Mouse (Mus musculus) midbrain, embryonic 14.5 days (tissue): ENCODE measurements around the gene Aqp12. TPM values are rescaled to one million over a fixed set of nuclear protein-coding genes. Genes with fewer than 3 reads are reported as not detected.

Experiments used
- ATAC-seq: fragments of 200-750 bp; cut with Nextera tagmentation; 2 replicates; pipeline ENCODE4 v1.8.0; 2017; ENCODE audit warnings: moderate number of reproducible peaks, moderate library complexity; ENCODE audit not compliant: low FRiP score, low TSS enrichment
- DNase-seq: peaks from one replicate; pipeline ENCODE4 v3.0.0-alpha.2; 2015
- H3K27ac ChIP-seq: fragments of 300-500 bp; sonication (generic); replicated peaks from 2 replicates; pipeline ENCODE4 v1.5.1; 2014; ENCODE audit warnings: mild to moderate bottlenecking, low read depth, low read length, moderate library complexity
- H3K27me3 ChIP-seq: fragments of 300-500 bp; sonication (generic); 2 replicates; pipeline ENCODE4 v1.6.1; 2014; ENCODE audit warnings: low read length, control low read depth, mixed read lengths; ENCODE audit not compliant: control insufficient read depth, insufficient read depth
- H3K36me3 ChIP-seq: fragments of 300-500 bp; sonication (generic); 2 replicates; pipeline ENCODE4 v1.6.1; 2014; ENCODE audit warnings: low read length, control low read depth; ENCODE audit not compliant: control insufficient read depth, insufficient read depth
- H3K4me1 ChIP-seq: fragments of 300-500 bp; sonication (generic); 2 replicates; pipeline ENCODE4 v1.6.1; 2014; ENCODE audit warnings: mild to moderate bottlenecking, antibody characterized with exemption, low read length, control low read depth; ENCODE audit not compliant: control insufficient read depth, insufficient read depth
- H3K4me2 ChIP-seq: fragments of 300-500 bp; sonication (generic); 2 replicates; pipeline ENCODE4 v1.6.1; 2014; ENCODE audit warnings: mild to moderate bottlenecking, low read length, moderate library complexity
- H3K4me3 ChIP-seq: fragments of 300-500 bp; sonication (generic); replicated peaks from 2 replicates; pipeline ENCODE4 v1.5.1; 2014; ENCODE audit warnings: low read depth, low read length
- H3K9ac ChIP-seq: fragments of 300-500 bp; sonication (generic); replicated peaks from 2 replicates; pipeline ENCODE4 v1.6.1; 2014; ENCODE audit warnings: mild to moderate bottlenecking, low read length, moderate library complexity
- H3K9me3 ChIP-seq: fragments of 300-500 bp; sonication (generic); 2 replicates; pipeline ENCODE4 v1.6.1; 2016; ENCODE audit warnings: low read length, control low read depth, mixed read lengths; ENCODE audit not compliant: control insufficient read depth
- WGBS: fragments of 180-500 bp; shearing (Covaris S2); extraction: QIAGEN DNeasy Blood & Tissue Kit; methylation state at CpG from one replicate; pipeline ENCODE4 v1.1.7; 2014; 5-methylcytosine and 5-hydroxymethylcytosine counted together
- polyA plus RNA-seq: library from polyadenylated mRNA; unstranded; fragments of >200 nt; fragmentation: Nextera tagmentation; extraction: Ambion mirVana; gene quantifications from 2 replicates; pipeline ENCODE4 v1.2.1, GENCODE M21; 2014

Aqp12 gene
- polyA plus RNA-seq, 1 experiment from 2014 or later = not detected

- no peak overlapping the region for H3K4me3 ChIP-seq
- DNase-seq = no peak
- 0 out of 2 replicates have a peak, but pooled peaks cover 2% of the 10 kb centered on the region for H3K4me1 ChIP-seq
- WGBS = 42% methylated on average over 11 of the region's 11 CpGs
- H3K9ac ChIP-seq = no peak overlapping the region
- no peak overlapping the region for H3K27ac ChIP-seq
- no peak overlapping the region for H3K4me2 ChIP-seq
- no peaks in the 10 kb centered on the region for H3K9me3 ChIP-seq
- ATAC-seq = no peak
- no peaks in the 10 kb centered on the region for H3K36me3 ChIP-seq
- no peaks in the 10 kb centered on the region for H3K27me3 ChIP-seq
These were observed 27.0 kb upstream of the Aqp12 start for GRCm38 (mm10) chr1:92979073-92979602.

GRCm38 (mm10) chr1:92981056-92981845 lies 24.9 kb upstream of the Aqp12 start:
- 84% methylated on average over 7 of the region's 7 CpGs for WGBS
- DNase-seq (no peak), ATAC-seq (no peak)
- H3K4me2 ChIP-seq = no peak overlapping the region
- H3K4me3 ChIP-seq = no peak overlapping the region
- H3K9ac ChIP-seq = no peak overlapping the region
- no peaks in the 10 kb centered on the region for H3K27me3 ChIP-seq
- no peak overlapping the region for H3K27ac ChIP-seq
- no peaks in the 10 kb centered on the region for H3K36me3 ChIP-seq
- no peaks in the 10 kb centered on the region for H3K9me3 ChIP-seq
- H3K4me1 ChIP-seq = 0 out of 2 replicates have a peak, but pooled peaks cover under 1% of the 10 kb centered on the region

- H3K9ac ChIP-seq = no peak overlapping the region
- no peaks in the 10 kb centered on the region for H3K4me1 ChIP-seq
- DNase-seq = no peak
- ATAC-seq = no peak
- H3K9me3 ChIP-seq = no peaks in the 10 kb centered on the region
- H3K27me3 ChIP-seq = no peaks in the 10 kb centered on the region
- H3K36me3 ChIP-seq = no peaks in the 10 kb centered on the region
- WGBS = 91% methylated on average over 17 of the region's 17 CpGs
- H3K4me3 ChIP-seq = no peak overlapping the region
- no peak overlapping the region for H3K4me2 ChIP-seq
- no peak overlapping the region for H3K27ac ChIP-seq
These were observed 23.1 kb upstream of the Aqp12 start for GRCm38 (mm10) chr1:92982931-92983605.

GRCm38 (mm10) chr1:92984999-92985398 lies 21.1 kb upstream of the Aqp12 start:
- no peaks in the 10 kb centered on the region for H3K4me1 ChIP-seq
- no peaks in the 10 kb centered on the region for H3K27me3 ChIP-seq
- ATAC-seq (no peak), DNase-seq (no peak)
- H3K4me2 ChIP-seq = no peak overlapping the region
- H3K4me3 ChIP-seq = no peak overlapping the region
- no peak overlapping the region for H3K27ac ChIP-seq
- WGBS = 94% methylated on average over 5 of the region's 5 CpGs
- H3K9me3 ChIP-seq = no peaks in the 10 kb centered on the region
- no peaks in the 10 kb centered on the region for H3K36me3 ChIP-seq
- H3K9ac ChIP-seq = no peak overlapping the region

GRCm38 (mm10) chr1:92988894-92989293 lies 17.2 kb upstream of the Aqp12 start:
- WGBS = 83% methylated on average over 4 of the region's 4 CpGs
- H3K27me3 ChIP-seq = no peaks in the 10 kb centered on the region
- ATAC-seq (no peak), DNase-seq (no peak)
- H3K4me2 ChIP-seq = no peak overlapping the region
- H3K9me3 ChIP-seq = no peaks in the 10 kb centered on the region
- H3K27ac ChIP-seq = no peak overlapping the region
- no peak overlapping the region for H3K4me3 ChIP-seq
- no peaks in the 10 kb centered on the region for H3K36me3 ChIP-seq
- H3K4me1 ChIP-seq = no peaks in the 10 kb centered on the region
- H3K9ac ChIP-seq = no peak overlapping the region

GRCm38 (mm10) chr1:92989891-92990290 lies 16.2 kb upstream of the Aqp12 start:
- Histone ChIP-seq H3K9ac (no peak overlapping the region), H3K36me3 (no peaks in the 10 kb centered on the region), H3K9me3 (no peaks in the 10 kb centered on the region), H3K4me3 (no peak overlapping the region), H3K27me3 (no peaks in the 10 kb centered on the region), H3K4me2 (no peak overlapping the region), H3K27ac (no peak overlapping the region), H3K4me1 (no peaks in the 10 kb centered on the region)
- WGBS = 79% methylated on average over 4 of the region's 4 CpGs
- DNase-seq (no peak), ATAC-seq (no peak)

- 73% methylated on average over 6 of the region's 6 CpGs for WGBS
- no peaks in the 10 kb centered on the region for H3K9me3 ChIP-seq
- no peak overlapping the region for H3K4me2 ChIP-seq
- no peaks in the 10 kb centered on the region for H3K27me3 ChIP-seq
- ATAC-seq (no peak), DNase-seq (no peak)
- no peaks in the 10 kb centered on the region for H3K36me3 ChIP-seq
- no peak overlapping the region for H3K9ac ChIP-seq
- H3K4me1 ChIP-seq = no peaks in the 10 kb centered on the region
- no peak overlapping the region for H3K27ac ChIP-seq
- no peak overlapping the region for H3K4me3 ChIP-seq
These were observed 13.8 kb upstream of the Aqp12 start for GRCm38 (mm10) chr1:92992214-92992855.

GRCm38 (mm10) chr1:92992880-92993279 lies 13.3 kb upstream of the Aqp12 start:
- H3K9ac ChIP-seq = no peak overlapping the region
- WGBS = 60% methylated on average over 2 of the region's 2 CpGs
- no peaks in the 10 kb centered on the region for H3K27me3 ChIP-seq
- no peak overlapping the region for H3K4me2 ChIP-seq
- DNase-seq = no peak
- no peaks in the 10 kb centered on the region for H3K9me3 ChIP-seq
- no peak overlapping the region for H3K4me3 ChIP-seq
- no peak for ATAC-seq
- no peak overlapping the region for H3K27ac ChIP-seq
- no peaks in the 10 kb centered on the region for H3K4me1 ChIP-seq
- no peaks in the 10 kb centered on the region for H3K36me3 ChIP-seq
